Mouse (Mus musculus) myocyte (in vitro differentiated cells): ENCODE measurements around the gene Gm45062. TPM values are rescaled to one million over a fixed set of nuclear protein-coding genes. Genes with fewer than 3 reads are reported as not detected.

Source experiments
- H3K27me3 ChIP-seq: one replicate; pipeline ENCODE4 v1.6.1; 2011; ENCODE audit not compliant: control insufficient read depth, insufficient read depth, insufficient read length
- H3K36me3 ChIP-seq: one replicate; pipeline ENCODE4 v1.6.1; 2011; ENCODE audit not compliant: control insufficient read depth, insufficient read depth
- H3K4me2 ChIP-seq: one replicate; pipeline ENCODE4 v1.6.1; 2011; ENCODE audit warnings: low read depth, control low read depth
- H3K4me3 ChIP-seq: one replicate; pipeline ENCODE4 v1.5.1; 2011; ENCODE audit warnings: mild to moderate bottlenecking, control low read depth, moderate library complexity
- H3K79me2 ChIP-seq: one replicate; pipeline ENCODE4 v1.6.1; 2011; ENCODE audit not compliant: control insufficient read depth, insufficient read depth
- H3ac ChIP-seq: one replicate; pipeline ENCODE4 v1.6.1; 2011; ENCODE audit not compliant: control insufficient read depth, insufficient read length
- CEBPB ChIP-seq: IDR thresholded peaks from 2 replicates; pipeline ENCODE4 v1.6.1; 2011; ENCODE audit warnings: mild to moderate bottlenecking, moderate library complexity; ENCODE audit not compliant: poor library complexity, insufficient read depth, severe bottlenecking
- E2F4 ChIP-seq: IDR thresholded peaks from one replicate; pipeline ENCODE4 v1.6.1; 2011; ENCODE audit warnings: mild to moderate bottlenecking, control low read depth, moderate library complexity; ENCODE audit not compliant: insufficient read depth
- MAX ChIP-seq: IDR thresholded peaks from one replicate; pipeline ENCODE4 v1.6.1; 2011; ENCODE audit warnings: low read depth, mild to moderate bottlenecking, control low read depth
- MYOD1 ChIP-seq, 3 experiments: IDR thresholded peaks; one replicate each; pipeline ENCODE4 v1.6.1; 2011; ENCODE audit warnings: control low read depth in 2 of 3, low read depth in 2 of 3, mild to moderate bottlenecking in 2 of 3, moderate library complexity in 1 of 3; ENCODE audit not compliant: insufficient read length in 2 of 3, control insufficient read depth in 1 of 3
- MYOG ChIP-seq, 3 experiments: IDR thresholded peaks; one replicate each; pipeline ENCODE4 v1.6.1; 2011; ENCODE audit warnings: control low read depth in 2 of 3, low read depth in 2 of 3, mild to moderate bottlenecking in 2 of 3; ENCODE audit not compliant: insufficient read length in 2 of 3, control insufficient read depth in 1 of 3, insufficient read depth in 1 of 3
- POLR2A ChIP-seq: IDR thresholded peaks from one replicate; pipeline ENCODE4 v1.6.1; 2011; ENCODE audit warnings: low read depth, mild to moderate bottlenecking, control low read depth, moderate library complexity; ENCODE audit not compliant: insufficient read length
- POLR2AphosphoS2 ChIP-seq: IDR thresholded peaks from one replicate; pipeline ENCODE4 v1.6.1; 2011; ENCODE audit warnings: low read depth, control low read depth; ENCODE audit not compliant: insufficient read length
- REST ChIP-seq: IDR thresholded peaks from one replicate; pipeline ENCODE4 v1.6.1; 2011; ENCODE audit warnings: mild to moderate bottlenecking, control low read depth, moderate library complexity; ENCODE audit not compliant: insufficient read depth, insufficient read length
- SRF ChIP-seq: IDR thresholded peaks from one replicate; pipeline ENCODE4 v1.6.1; 2011; ENCODE audit warnings: low read depth; ENCODE audit not compliant: control insufficient read depth, insufficient read length
- TCF12 ChIP-seq: IDR thresholded peaks from one replicate; pipeline ENCODE4 v1.6.1; 2011; ENCODE audit warnings: mild to moderate bottlenecking, control low read depth; ENCODE audit not compliant: poor library complexity, insufficient read depth, severe bottlenecking
- TCF3 ChIP-seq: IDR thresholded peaks from one replicate; pipeline ENCODE4 v1.6.1; 2011; ENCODE audit warnings: low read depth, control low read depth; ENCODE audit not compliant: insufficient read length
- USF1 ChIP-seq: IDR thresholded peaks from one replicate; pipeline ENCODE4 v1.6.1; 2011; ENCODE audit warnings: low read depth, mild to moderate bottlenecking, control low read depth, moderate library complexity
- polyA plus RNA-seq: library from polyadenylated mRNA; unstranded; fragments of >200 nt; fragmentation: generic; extraction: Trizol; gene quantifications from one replicate; pipeline ENCODE4 v1.2.1, GENCODE M21; 2012; ENCODE audit warnings: missing spikeins

The Gm45062 gene
- polyA plus RNA-seq, 1 experiment = 0.71 TPM

GRCm38 (mm10) chr6:8276431-8276830 lies 17.2 kb downstream of the Gm45062 start:
- no peak overlapping the region for H3K4me3 ChIP-seq
- TF ChIP-seq MYOG (IDR thresholded peaks at IDR 0.05; ENCODE audit: control insufficient read depth in 1 of 3, insufficient read depth in 1 of 3, insufficient read length in 2 of 3, low read depth in 2 of 3) (no peak), MAX (no peak), POLR2A (no peak), MYOD1 (IDR thresholded peaks at IDR 0.05; ENCODE audit: control insufficient read depth in 1 of 3, insufficient read length in 2 of 3, low read depth in 2 of 3) (no peak), REST (no peak), TCF12 (no peak), E2F4 (no peak)
- H3K79me2 ChIP-seq = no peaks in the 10 kb centered on the region
- no peak overlapping the region for H3K4me2 ChIP-seq
- H3ac ChIP-seq = no peak overlapping the region
- no peaks in the 10 kb centered on the region for H3K27me3 ChIP-seq
- H3K36me3 ChIP-seq = no peaks in the 10 kb centered on the region

DNA sequence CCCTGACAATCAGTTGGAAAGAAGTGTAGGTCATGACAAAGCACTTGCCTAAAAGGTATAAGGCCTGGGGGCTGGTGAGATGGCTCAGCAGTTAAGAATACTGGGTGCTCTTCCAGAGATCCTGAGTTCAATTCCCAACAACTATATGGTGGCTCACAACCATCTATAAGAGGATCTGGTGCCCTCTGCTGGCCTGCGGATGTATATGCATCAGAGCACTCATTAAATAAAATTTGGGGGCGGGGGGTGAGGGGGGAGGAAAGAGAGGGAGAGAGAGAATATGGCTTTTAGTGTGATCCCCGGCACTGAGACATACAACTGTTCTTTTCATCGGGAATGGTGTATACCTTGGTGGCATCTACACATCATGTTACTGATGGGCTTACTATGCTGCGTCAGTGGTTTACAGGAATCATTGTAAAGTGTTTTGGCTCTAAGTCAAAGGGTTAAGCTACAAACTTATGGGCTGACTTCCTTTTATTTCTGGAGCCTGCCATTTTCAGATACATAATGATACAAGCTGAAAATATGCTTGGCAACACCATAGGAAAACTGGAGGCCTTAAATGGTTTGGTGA lies 19.3 kb downstream of the Gm45062 start:
- H3K36me3 ChIP-seq = no peaks in the 10 kb centered on the region
- H3K27me3 ChIP-seq = no peaks in the 10 kb centered on the region
- H3K4me2 ChIP-seq = no peak overlapping the region
- no peak for TF ChIP-seq TCF12
- H3ac ChIP-seq = no peak overlapping the region
- no peak overlapping the region for H3K4me3 ChIP-seq
- H3K79me2 ChIP-seq = no peaks in the 10 kb centered on the region

GRCm38 (mm10) chr6:8283255-8283654 lies 24.0 kb downstream of the Gm45062 start:
- H3K79me2 ChIP-seq = no peaks in the 10 kb centered on the region
- H3K4me2 ChIP-seq = no peak overlapping the region
- H3K27me3 ChIP-seq = no peaks in the 10 kb centered on the region
- no peaks in the 10 kb centered on the region for H3K36me3 ChIP-seq
- no peak overlapping the region for H3K4me3 ChIP-seq
- H3ac ChIP-seq = no peak overlapping the region
- TF ChIP-seq E2F4 (no peak), TCF12 (no peak), POLR2AphosphoS2 (no peak), SRF (no peak)

DNA sequence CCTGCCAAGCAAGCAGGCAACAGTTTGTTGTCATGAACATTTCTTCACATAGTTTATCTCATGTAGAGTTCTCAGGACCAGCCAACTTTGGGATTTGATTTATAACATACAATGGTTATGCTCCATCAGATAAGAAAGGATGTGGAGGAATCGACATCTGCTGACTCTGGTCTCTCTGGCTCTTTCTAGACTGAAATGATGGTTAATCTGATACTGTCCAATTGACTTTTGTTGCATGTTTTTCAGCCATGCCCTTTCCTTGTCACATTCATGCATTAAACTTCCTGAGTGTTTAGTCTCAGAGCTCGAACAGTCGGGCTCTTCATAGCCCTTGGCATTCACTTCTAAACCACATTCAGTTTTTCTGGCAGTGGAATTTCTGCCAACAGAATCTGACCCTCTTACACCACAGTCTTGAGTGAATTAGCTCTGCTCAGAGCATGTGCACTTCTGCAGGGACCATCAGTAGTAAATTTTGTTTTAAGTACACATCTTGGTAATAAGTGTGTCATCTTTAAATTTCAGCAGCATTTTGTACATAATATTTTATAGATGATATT lies 26.2 kb downstream of the Gm45062 start:
- Histone ChIP-seq H3ac (no peak overlapping the region), H3K27me3 (no peaks in the 10 kb centered on the region), H3K4me3 (no peak overlapping the region), H3K4me2 (peak overlapping the region; percentile 14), H3K79me2 (no peaks in the 10 kb centered on the region), H3K36me3 (no peaks in the 10 kb centered on the region)
- TF ChIP-seq MYOD1 (IDR thresholded peaks at IDR 0.05; ENCODE audit: control insufficient read depth in 1 of 3, insufficient read length in 2 of 3, low read depth in 2 of 3) (no peak), TCF12 (no peak)

DNA sequence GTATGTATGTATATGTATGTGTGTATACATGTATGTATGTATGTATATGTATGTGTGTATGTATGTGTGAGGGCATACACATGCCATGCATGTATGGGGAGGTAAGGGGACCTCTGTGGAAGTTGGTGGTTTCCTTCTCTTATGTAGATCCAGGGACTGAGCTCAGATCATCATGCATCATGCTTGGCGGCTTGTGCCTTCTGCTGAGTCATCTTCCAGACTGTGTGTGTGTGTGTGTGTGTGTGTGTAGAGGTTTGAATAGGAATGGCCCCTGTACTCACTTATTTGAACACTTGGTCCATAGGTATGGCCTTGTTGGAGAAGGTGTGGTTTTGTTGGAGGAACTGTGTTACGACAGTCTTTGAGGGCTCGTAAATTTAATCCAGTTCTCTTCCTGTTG lies 26.9 kb downstream of the Gm45062 start:
- Histone ChIP-seq H3K36me3 (no peaks in the 10 kb centered on the region), H3ac (no peak overlapping the region), H3K27me3 (no peaks in the 10 kb centered on the region), H3K4me2 (no peak overlapping the region), H3K4me3 (no peak overlapping the region), H3K79me2 (no peaks in the 10 kb centered on the region)
- no peak for TF ChIP-seq MYOD1 (IDR thresholded peaks at IDR 0.05; ENCODE audit: control insufficient read depth in 1 of 3, insufficient read length in 2 of 3, low read depth in 2 of 3)
- no peak for TF ChIP-seq TCF3
- no peak for TF ChIP-seq REST
- TF ChIP-seq MAX = no peak
- no peak for TF ChIP-seq MYOG (IDR thresholded peaks at IDR 0.05; ENCODE audit: control insufficient read depth in 1 of 3, insufficient read depth in 1 of 3, insufficient read length in 2 of 3, low read depth in 2 of 3)
- no peak for TF ChIP-seq CEBPB
- no peak for TF ChIP-seq POLR2A
- TF ChIP-seq USF1 = no peak
